Mouse (Mus musculus) ES-CJ7 (cell line): ENCODE results near the gene Peli2.

Experiments
- DNase-seq: peaks from one replicate; pipeline ENCODE4 v3.0.0; 2011; ENCODE audit warnings: low read depth, low spot score

The Peli2 gene

GRCm38 (mm10) chr14:48190946-48191345 is 70.3 kb downstream of the Peli2 start:
- DNase-seq = no peak

- no peak for DNase-seq
Observed at GRCm38 (mm10) chr14:48191925-48192324, 71.3 kb downstream of the Peli2 start.

- no peak for DNase-seq
Observed at GRCm38 (mm10) chr14:48196804-48197203, 76.2 kb downstream of the Peli2 start.

GRCm38 (mm10) chr14:48197287-48197686 is 76.7 kb downstream of the Peli2 start:
- no peak for DNase-seq

- no peak for DNase-seq
Observed at GRCm38 (mm10) chr14:48198190-48198954, 77.7 kb downstream of the Peli2 start.

- DNase-seq = no peak
Observed at GRCm38 (mm10) chr14:48198957-48199356, 78.3 kb downstream of the Peli2 start.

- DNase-seq = no peak
Observed at GRCm38 (mm10) chr14:48199506-48199905, 78.9 kb downstream of the Peli2 start.

- no peak for DNase-seq
Observed at GRCm38 (mm10) chr14:48200291-48200690, 79.7 kb downstream of the Peli2 start.

GRCm38 (mm10) chr14:48200788-48201187 is 80.2 kb downstream of the Peli2 start:
- no peak for DNase-seq

GRCm38 (mm10) chr14:48201403-48201802 is 80.8 kb downstream of the Peli2 start:
- no peak for DNase-seq

- no peak for DNase-seq
Observed at GRCm38 (mm10) chr14:48202096-48203036, 81.7 kb downstream of the Peli2 start.

GRCm38 (mm10) chr14:48205044-48205443 is 84.4 kb downstream of the Peli2 start:
- DNase-seq = no peak

GRCm38 (mm10) chr14:48205635-48206034 is 85.0 kb downstream of the Peli2 start:
- no peak for DNase-seq

- no peak for DNase-seq
Observed at GRCm38 (mm10) chr14:48207119-48207518, 86.5 kb downstream of the Peli2 start.

GRCm38 (mm10) chr14:48207746-48208640 is 87.4 kb downstream of the Peli2 start:
- no peak for DNase-seq

- no peak for DNase-seq
Observed at GRCm38 (mm10) chr14:48209436-48209835, 88.8 kb downstream of the Peli2 start.

GRCm38 (mm10) chr14:48210089-48210488 is 89.5 kb downstream of the Peli2 start:
- DNase-seq = no peak

- DNase-seq = no peak
Observed at GRCm38 (mm10) chr14:48211526-48211925, 90.9 kb downstream of the Peli2 start.

- no peak for DNase-seq
Observed at GRCm38 (mm10) chr14:48212839-48213238, 92.2 kb downstream of the Peli2 start.

- no peak for DNase-seq
Observed at GRCm38 (mm10) chr14:48213593-48213992, 93.0 kb downstream of the Peli2 start.

GRCm38 (mm10) chr14:48222051-48222450 is 101.4 kb downstream of the Peli2 start:
- no peak for DNase-seq

- no peak for DNase-seq
Observed at GRCm38 (mm10) chr14:48222684-48223083, 102.1 kb downstream of the Peli2 start.
